Mouse (Mus musculus) embryonic fibroblast, embryonic 13.5 days (primary cell): ENCODE measurements around the gene Dnajc6. TPM values are rescaled to one million over a fixed set of nuclear protein-coding genes. Genes with fewer than 3 reads are reported as not detected.

ENCODE experiments used
- H3K27ac ChIP-seq: 2 replicates; pipeline ENCODE4 v1.5.1; 2012; ENCODE audit warnings: low read length, control low read depth, inconsistent platforms; ENCODE audit not compliant: insufficient read depth
- H3K4me1 ChIP-seq: 2 replicates; pipeline ENCODE4 v1.6.1; 2011; ENCODE audit warnings: low read length; ENCODE audit not compliant: control insufficient read depth, insufficient read depth
- H3K4me3 ChIP-seq: 2 replicates; pipeline ENCODE4 v1.5.1; 2011; ENCODE audit warnings: mild to moderate bottlenecking, control low read depth, low read length; ENCODE audit not compliant: insufficient read depth
- CTCF ChIP-seq: IDR thresholded peaks from 2 replicates; pipeline ENCODE4 v1.5.1; 2011; ENCODE audit warnings: mild to moderate bottlenecking, control low read depth, low read length, moderate library complexity, borderline replicate concordance; ENCODE audit not compliant: insufficient read depth
- POLR2A ChIP-seq: IDR thresholded peaks from 2 replicates; pipeline ENCODE4 v1.6.1; 2011; ENCODE audit warnings: low read depth, mild to moderate bottlenecking, control low read depth, low read length, moderate library complexity
- polyA plus RNA-seq: library from polyadenylated mRNA; stranded (reverse); fragments of >200 nt; gene quantifications from 2 replicates; pipeline ENCODE4 v1.2.4, GENCODE M21; 2011; ENCODE audit warnings: low read depth; ENCODE audit not compliant: missing spikeins, insufficient read length

Dnajc6 gene
- polyA plus RNA-seq, 1 experiment, result not detected

DNA sequence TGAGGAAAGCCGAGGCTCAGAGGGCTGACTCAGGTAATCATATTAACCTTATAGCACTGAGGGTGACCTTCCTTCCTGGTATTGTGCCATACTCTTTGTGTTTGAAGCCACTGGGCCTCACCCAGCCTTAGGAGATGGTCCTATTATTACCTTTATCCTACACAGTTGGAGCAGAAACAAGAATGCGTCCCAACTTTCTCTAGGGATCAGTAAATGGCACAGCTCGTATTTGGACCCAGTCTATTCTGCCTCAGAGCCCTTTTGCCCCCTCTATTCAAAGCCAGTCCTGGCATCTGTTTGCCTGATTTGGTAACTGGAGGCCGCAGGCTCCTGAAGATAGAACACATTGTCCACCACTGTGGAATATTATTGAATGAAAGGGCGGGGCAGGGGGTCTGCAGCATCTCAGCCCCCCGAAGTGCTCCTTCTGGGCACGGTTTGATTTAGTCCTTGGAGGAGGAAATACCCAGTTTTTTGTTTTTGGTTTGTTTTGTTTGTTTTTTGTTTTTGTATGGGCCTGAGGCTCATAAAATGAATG is 8.1 kb downstream of the Dnajc6 start:
- Histone ChIP-seq H3K27ac (no peak overlapping the region), H3K4me3 (no peak overlapping the region), H3K4me1 (no peaks in the 10 kb centered on the region)
- TF ChIP-seq CTCF (no peak), POLR2A (no peak)

- no peak overlapping the region for H3K27ac ChIP-seq
- TF ChIP-seq POLR2A, result no peak
- no peak for TF ChIP-seq CTCF
These were observed 9.5 kb downstream of the Dnajc6 start for GRCm38 (mm10) chr4:101505966-101506365.

DNA sequence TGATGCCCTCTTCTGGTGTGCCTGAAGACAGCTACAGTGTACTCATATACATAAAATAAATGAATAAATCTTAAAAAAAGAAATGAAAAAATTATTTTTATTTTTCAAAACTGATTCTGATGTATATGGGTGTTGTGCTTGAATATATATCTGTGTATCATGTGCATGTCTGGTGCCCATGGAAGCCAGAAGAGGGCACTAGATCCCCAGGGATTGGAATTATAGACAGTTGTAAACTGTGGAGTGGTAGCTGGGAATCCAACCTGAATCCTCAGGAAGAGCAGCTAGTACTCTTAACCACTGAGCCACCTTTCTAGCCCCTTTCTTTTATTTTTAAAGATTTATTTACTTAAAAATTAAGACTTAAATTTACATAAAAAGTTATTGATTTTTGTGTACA is 9.9 kb downstream of the Dnajc6 start:
- no peak for TF ChIP-seq POLR2A
- TF ChIP-seq CTCF, result no peak
- Histone ChIP-seq H3K4me1 (no peaks in the 10 kb centered on the region), H3K4me3 (no peak overlapping the region), H3K27ac (no peak overlapping the region)

More at GRCm38 (mm10) chr4:101505966-101506365, 9.5 kb downstream of the Dnajc6 start:
- no peak overlapping the region for H3K4me3 ChIP-seq
- H3K4me1 ChIP-seq, result no peaks in the 10 kb centered on the region

DNA sequence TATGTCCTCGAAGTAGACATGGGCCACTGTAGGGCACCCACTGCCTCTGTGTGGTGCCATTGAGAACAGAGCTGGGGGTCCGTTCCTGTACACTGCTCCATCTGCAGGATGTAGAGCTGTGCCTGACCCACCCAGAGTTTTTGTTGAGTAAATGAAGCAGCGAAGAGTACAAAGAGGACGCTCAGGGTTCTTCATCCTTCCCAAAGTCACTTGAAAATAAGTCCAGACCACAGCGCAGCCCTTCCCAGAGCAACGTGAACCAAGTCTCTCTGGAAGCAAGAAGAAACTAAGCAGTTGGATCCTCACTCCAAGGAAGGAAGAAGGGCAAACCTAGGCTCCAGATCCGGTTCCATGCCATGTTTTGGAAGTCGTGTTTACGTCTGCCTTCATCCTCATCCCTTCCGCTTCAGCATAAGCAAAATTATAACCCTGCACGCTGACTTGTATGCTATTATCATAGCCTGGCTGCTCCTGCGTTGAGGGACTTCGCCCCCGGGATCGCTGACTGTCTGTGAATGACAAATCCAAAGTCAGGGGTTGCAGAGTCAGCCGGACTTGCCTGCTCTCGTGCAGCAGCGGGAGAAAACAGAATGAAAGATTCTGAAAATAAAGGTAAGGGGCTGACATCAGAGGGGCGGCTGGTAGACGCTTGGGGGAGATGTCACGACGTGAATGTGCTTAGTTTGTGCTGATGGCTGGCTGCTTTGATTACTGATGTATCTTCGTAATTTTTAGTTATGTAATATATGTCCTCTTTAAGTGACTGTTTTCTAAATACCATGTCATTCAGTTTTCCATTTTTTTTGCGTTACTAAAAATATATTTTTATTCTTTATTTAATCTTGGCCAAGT is 11.3 kb downstream of the Dnajc6 start:
- H3K27ac ChIP-seq, result no peak overlapping the region
- H3K4me3 ChIP-seq, result peak overlapping the region; percentile 35
- TF ChIP-seq CTCF (no peak), POLR2A (no peak)
- H3K4me1 ChIP-seq, result no peaks in the 10 kb centered on the region

- H3K4me3 ChIP-seq, result no peak overlapping the region
- no peak for TF ChIP-seq CTCF
- TF ChIP-seq POLR2A, result no peak
- no peaks in the 10 kb centered on the region for H3K4me1 ChIP-seq
- no peak overlapping the region for H3K27ac ChIP-seq
These were observed 12.0 kb downstream of the Dnajc6 start for GRCm38 (mm10) chr4:101508431-101508830.

GRCm38 (mm10) chr4:101508851-101509577 is 12.6 kb downstream of the Dnajc6 start:
- Histone ChIP-seq H3K4me3 (no peak overlapping the region), H3K4me1 (no peaks in the 10 kb centered on the region), H3K27ac (no peak overlapping the region)
- TF ChIP-seq POLR2A (no peak), CTCF (no peak)

DNA sequence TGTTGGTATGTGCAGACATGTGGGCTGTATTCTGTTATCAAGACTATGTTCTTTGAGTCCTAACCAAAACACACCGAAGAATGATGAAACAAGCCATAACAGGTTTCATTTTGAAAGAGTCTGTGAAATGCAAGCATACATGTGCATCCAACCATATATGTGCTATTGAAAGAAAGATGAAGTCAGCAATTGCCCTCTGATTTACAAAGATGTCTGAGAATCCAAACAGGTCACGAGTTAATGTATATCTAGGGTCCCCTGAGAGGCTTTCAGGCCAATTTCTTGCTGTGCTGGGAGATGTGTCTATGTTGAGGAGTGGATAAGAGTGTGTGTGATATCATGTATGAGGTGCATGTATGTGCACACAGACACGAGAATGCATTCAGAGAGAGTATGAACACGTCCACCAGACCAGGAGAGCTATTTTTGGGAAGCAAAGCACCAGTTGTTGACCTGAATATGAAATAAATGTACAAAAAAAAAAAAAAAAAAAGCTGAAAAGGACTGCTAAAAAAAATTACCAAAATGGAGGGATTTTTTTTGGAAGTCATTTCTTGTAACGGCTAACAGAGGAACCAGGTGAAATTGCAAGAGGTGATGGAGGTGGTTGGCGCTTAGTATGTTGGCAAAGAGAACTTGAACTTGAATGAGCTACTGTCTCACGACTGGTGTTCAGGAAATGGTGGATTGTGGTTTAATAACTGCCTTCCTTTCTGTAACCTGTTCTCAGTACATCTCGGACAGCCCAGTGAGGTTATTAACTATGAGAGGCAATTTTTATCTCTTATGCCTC is 13.9 kb downstream of the Dnajc6 start:
- TF ChIP-seq CTCF (no peak), POLR2A (no peak)
- no peak overlapping the region for H3K27ac ChIP-seq

GRCm38 (mm10) chr4:101510904-101511210 is 14.4 kb downstream of the Dnajc6 start:
- Histone ChIP-seq H3K4me1 (no peaks in the 10 kb centered on the region), H3K4me3 (no peak overlapping the region), H3K27ac (no peak overlapping the region)
- TF ChIP-seq POLR2A (no peak), CTCF (no peak)

More for the DNA sequence above, 13.9 kb downstream of the Dnajc6 start:
- Histone ChIP-seq H3K4me1 (no peaks in the 10 kb centered on the region), H3K4me3 (no peak overlapping the region)

DNA sequence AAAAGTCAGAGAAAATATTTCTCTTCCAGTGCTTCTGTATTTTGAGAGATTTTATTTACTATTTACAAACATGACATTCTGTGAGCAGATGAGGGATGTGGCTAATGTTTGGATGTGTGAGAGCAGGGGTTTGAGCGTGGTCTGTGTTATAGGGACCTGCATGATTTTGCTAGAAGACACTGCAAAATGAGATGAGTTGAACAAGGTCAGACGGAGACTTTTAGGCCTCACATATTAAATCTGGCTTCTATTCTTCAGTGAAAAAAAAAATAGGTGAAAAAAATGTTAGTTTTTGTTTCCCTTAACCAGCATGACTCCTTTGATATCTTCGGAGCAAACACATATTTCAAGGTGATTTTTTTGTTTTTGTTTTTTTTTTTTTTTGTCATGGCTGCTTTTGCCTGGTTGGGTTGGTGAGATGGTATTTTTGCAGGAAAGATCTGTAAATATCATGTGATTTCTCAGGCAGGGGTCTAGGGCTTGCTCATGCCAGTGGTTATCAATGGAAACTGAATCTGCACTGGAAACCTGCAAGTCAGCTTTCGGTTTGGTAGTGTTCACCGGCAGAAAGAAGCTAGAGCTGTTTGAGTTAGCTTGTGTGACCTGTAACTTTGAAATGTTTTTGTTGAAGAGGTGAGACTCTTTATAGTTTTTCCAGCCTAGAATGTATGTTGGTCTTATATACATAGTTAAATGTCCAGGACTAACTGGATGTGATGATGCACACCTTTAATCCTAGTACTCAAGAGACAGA is 15.5 kb downstream of the Dnajc6 start:
- H3K4me1 ChIP-seq, result no peaks in the 10 kb centered on the region
- no peak overlapping the region for H3K4me3 ChIP-seq
- no peak for TF ChIP-seq POLR2A
- no peak for TF ChIP-seq CTCF
- H3K27ac ChIP-seq, result no peak overlapping the region
